Mouse (Mus musculus): Measurements from ENCODE around the gene Kif11. TPM values are rescaled to one million over a fixed set of nuclear protein-coding genes. Genes with fewer than 3 reads are reported as not detected.
A peak's percentile ranks its signal among the peaks of the same experiment; 100 is the strongest.

Gene Kif11
- polyA plus RNA-seq, 1 experiment from 2014 or later, result 74.7 TPM

- H3K36me3 ChIP-seq, result no peaks in the 10 kb centered on the region
- H3K4me3 ChIP-seq, result no peak overlapping the region
- H3K4me2 ChIP-seq (replicated peaks), result no peak overlapping the region
- H3K27me3 ChIP-seq, result no peaks in the 10 kb centered on the region
- no peak overlapping the region for H3K27ac ChIP-seq
- H3K9me3 ChIP-seq, result no peaks in the 10 kb centered on the region; the same call in 1 of the 2 replicates
- no peak overlapping the region for H3K9ac ChIP-seq
- WGBS, result 78% methylated on average over 3 of the region's 3 CpGs
- no peaks in the 10 kb centered on the region for H3K4me1 ChIP-seq
- ATAC-seq (ENCODE audit: insufficient number of reproducible peaks, insufficient read depth, low FRiP score, low TSS enrichment), result no peak
Measured at GRCm38 (mm10) chr19:37352756-37353155, 23.4 kb upstream of the Kif11 start.

GRCm38 (mm10) chr19:37353331-37353730 is 22.9 kb upstream of the Kif11 start:
- Histone ChIP-seq H3K4me2 (replicated peaks) (no peak overlapping the region), H3K27me3 (no peaks in the 10 kb centered on the region), H3K9me3 (no peaks in the 10 kb centered on the region; the same call in 1 of the 2 replicates), H3K4me1 (no peaks in the 10 kb centered on the region), H3K27ac (no peak overlapping the region), H3K36me3 (no peaks in the 10 kb centered on the region), H3K4me3 (no peak overlapping the region), H3K9ac (no peak overlapping the region)
- WGBS, result 87% methylated on average over 6 of the region's 6 CpGs
- ATAC-seq (ENCODE audit: insufficient number of reproducible peaks, insufficient read depth, low FRiP score, low TSS enrichment), result no peak

- no peak for ATAC-seq (ENCODE audit: insufficient number of reproducible peaks, insufficient read depth, low FRiP score, low TSS enrichment)
- 67% methylated on average over 5 of the region's 5 CpGs for WGBS
- no peaks in the 10 kb centered on the region for H3K4me1 ChIP-seq
- H3K9me3 ChIP-seq, result no peaks in the 10 kb centered on the region
- H3K4me3 ChIP-seq, result no peak overlapping the region
- no peaks in the 10 kb centered on the region for H3K27me3 ChIP-seq
- H3K9ac ChIP-seq, result no peak overlapping the region
- H3K36me3 ChIP-seq, result no peaks in the 10 kb centered on the region
- H3K27ac ChIP-seq, result no peak overlapping the region
- H3K4me2 ChIP-seq (replicated peaks), result no peak overlapping the region
Measured at GRCm38 (mm10) chr19:37360044-37360443, 16.2 kb upstream of the Kif11 start.

GRCm38 (mm10) chr19:37362545-37362944 is 13.7 kb upstream of the Kif11 start:
- Histone ChIP-seq H3K27me3 (no peaks in the 10 kb centered on the region), H3K4me2 (replicated peaks) (no peak overlapping the region), H3K36me3 (no peaks in the 10 kb centered on the region), H3K4me3 (no peak overlapping the region), H3K27ac (no peak overlapping the region), H3K4me1 (no peaks in the 10 kb centered on the region), H3K9ac (no peak overlapping the region), H3K9me3 (no peaks in the 10 kb centered on the region)
- WGBS, result 29% methylated on average over 5 of the region's 5 CpGs
- no peak for ATAC-seq (ENCODE audit: insufficient number of reproducible peaks, insufficient read depth, low FRiP score, low TSS enrichment)

GRCm38 (mm10) chr19:37363128-37363939 is 12.9 kb upstream of the Kif11 start:
- Histone ChIP-seq H3K4me3 (no peak overlapping the region), H3K9ac (no peak overlapping the region), H3K4me2 (replicated peaks) (no peak overlapping the region), H3K4me1 (no peaks in the 10 kb centered on the region), H3K36me3 (no peaks in the 10 kb centered on the region), H3K9me3 (no peaks in the 10 kb centered on the region), H3K27me3 (no peaks in the 10 kb centered on the region), H3K27ac (no peak overlapping the region)
- 82% methylated on average over 11 of the region's 11 CpGs for WGBS
- no peak for ATAC-seq (ENCODE audit: insufficient number of reproducible peaks, insufficient read depth, low FRiP score, low TSS enrichment)

GRCm38 (mm10) chr19:37368990-37369389 is 7.2 kb upstream of the Kif11 start:
- Histone ChIP-seq H3K36me3 (no peaks in the 10 kb centered on the region), H3K9ac (no peak overlapping the region), H3K4me2 (replicated peaks) (no peak overlapping the region), H3K4me1 (no peaks in the 10 kb centered on the region), H3K9me3 (no peaks in the 10 kb centered on the region), H3K27ac (no peak overlapping the region), H3K4me3 (no peak overlapping the region), H3K27me3 (no peaks in the 10 kb centered on the region)
- no peak for ATAC-seq (ENCODE audit: insufficient number of reproducible peaks, insufficient read depth, low FRiP score, low TSS enrichment)
- 79% methylated on average over 1 of the region's 1 CpGs for WGBS

- Histone ChIP-seq H3K4me2 (replicated peaks) (no peak overlapping the region), H3K4me1 (no peaks in the 10 kb centered on the region), H3K27ac (no peak overlapping the region), H3K4me3 (no peak overlapping the region), H3K36me3 (no peaks in the 10 kb centered on the region), H3K9me3 (no peaks in the 10 kb centered on the region), H3K9ac (no peak overlapping the region), H3K27me3 (no peaks in the 10 kb centered on the region)
- 86% methylated on average over 4 of the region's 4 CpGs for WGBS
- no peak for ATAC-seq (ENCODE audit: insufficient number of reproducible peaks, insufficient read depth, low FRiP score, low TSS enrichment)
Measured at GRCm38 (mm10) chr19:37369921-37370320, 6.3 kb upstream of the Kif11 start.

- no peaks in the 10 kb centered on the region for H3K27me3 ChIP-seq
- WGBS, result 89% methylated on average over 5 of the region's 5 CpGs
- no peak overlapping the region for H3K4me3 ChIP-seq
- H3K9me3 ChIP-seq, result no peaks in the 10 kb centered on the region
- no peak overlapping the region for H3K4me2 ChIP-seq (replicated peaks)
- ATAC-seq (ENCODE audit: insufficient number of reproducible peaks, insufficient read depth, low FRiP score, low TSS enrichment), result no peak
- no peaks in the 10 kb centered on the region for H3K4me1 ChIP-seq
- H3K36me3 ChIP-seq, result no peaks in the 10 kb centered on the region
- no peak overlapping the region for H3K9ac ChIP-seq
- no peak overlapping the region for H3K27ac ChIP-seq
Measured at GRCm38 (mm10) chr19:37370356-37370755, 5.8 kb upstream of the Kif11 start.

GRCm38 (mm10) chr19:37374941-37375754 is 1.1 kb upstream of the Kif11 start:
- peaks cover 13% of the 10 kb centered on the region for H3K4me1 ChIP-seq
- peak overlapping the region; percentile 98 for H3K27ac ChIP-seq
- peak overlapping the region; percentile 74 for H3K9ac ChIP-seq
- peak overlapping the region; percentile 64 for H3K4me2 ChIP-seq (replicated peaks)
- H3K36me3 ChIP-seq, result no peaks in the 10 kb centered on the region
- ATAC-seq (ENCODE audit: insufficient number of reproducible peaks, insufficient read depth, low FRiP score, low TSS enrichment), result no peak
- H3K9me3 ChIP-seq, result no peaks in the 10 kb centered on the region
- no peaks in the 10 kb centered on the region for H3K27me3 ChIP-seq
- 21% methylated on average over 7 of the region's 7 CpGs for WGBS
- peak overlapping the region; percentile 81 for H3K4me3 ChIP-seq

- Histone ChIP-seq H3K4me2 (replicated peaks) (peak overlapping the region; percentile 65), H3K36me3 (no peaks in the 10 kb centered on the region), H3K9me3 (no peaks in the 10 kb centered on the region), H3K27ac (no peak overlapping the region), H3K4me3 (peak overlapping the region; percentile 81), H3K27me3 (no peaks in the 10 kb centered on the region), H3K4me1 (peaks cover 13% of the 10 kb centered on the region), H3K9ac (peak overlapping the region; percentile 74)
- ATAC-seq (ENCODE audit: insufficient number of reproducible peaks, insufficient read depth, low FRiP score, low TSS enrichment), result no peak
- 1% methylated on average over 11 of the region's 11 CpGs for WGBS
Measured at GRCm38 (mm10) chr19:37376841-37377240, 638 bp downstream of the Kif11 start.

- peak overlapping the region; percentile 43 for H3K9ac ChIP-seq
- 26% methylated on average over 8 of the region's 8 CpGs for WGBS
- peak overlapping the region; percentile 81 for H3K4me3 ChIP-seq
- no peak for ATAC-seq (ENCODE audit: insufficient number of reproducible peaks, insufficient read depth, low FRiP score, low TSS enrichment)
- peaks cover 13% of the 10 kb centered on the region for H3K4me1 ChIP-seq
- H3K36me3 ChIP-seq, result no peaks in the 10 kb centered on the region
- no peaks in the 10 kb centered on the region for H3K27me3 ChIP-seq
- H3K4me2 ChIP-seq (replicated peaks), result peak overlapping the region; percentile 65
- H3K27ac ChIP-seq, result no peak overlapping the region
- no peaks in the 10 kb centered on the region for H3K9me3 ChIP-seq
Measured at GRCm38 (mm10) chr19:37377404-37377990, 1.3 kb downstream of the Kif11 start.
